Mouse (Mus musculus): ENCODE results near the gene 1700025G04Rik. TPM values are rescaled to one million over a fixed set of nuclear protein-coding genes. Genes with fewer than 3 reads are reported as not detected.

The 1700025G04Rik gene
- polyA plus RNA-seq, 1 experiment from 2014 or later = 8.5 TPM

- peaks cover 24% of the 10 kb centered on the region for H3K79me2 ChIP-seq (ENCODE audit: inconsistent target)
- H3K4me3 ChIP-seq (ENCODE audit: inconsistent target) = no peak overlapping the region
- H3K27ac ChIP-seq = no peak overlapping the region
- H3K36me3 ChIP-seq (ENCODE audit: inconsistent target) = no peaks in the 10 kb centered on the region
- WGBS (ENCODE audit: missing documents) = 87% methylated on average over 5 of the region's 5 CpGs
These were observed 4.4 kb downstream of the 1700025G04Rik start for GRCm38 (mm10) chr1:152085561-152085960.

GRCm38 (mm10) chr1:152084638-152085345 is 5.1 kb downstream of the 1700025G04Rik start:
- H3K4me3 ChIP-seq (ENCODE audit: inconsistent target) = no peak overlapping the region
- WGBS (ENCODE audit: missing documents) = 40% methylated on average over 15 of the region's 15 CpGs
- H3K36me3 ChIP-seq (ENCODE audit: inconsistent target) = no peaks in the 10 kb centered on the region

GRCm38 (mm10) chr1:152081954-152082711 is 7.8 kb downstream of the 1700025G04Rik start:
- H3K4me3 ChIP-seq (ENCODE audit: inconsistent target) = no peak overlapping the region
- peaks cover 34% of the 10 kb centered on the region for H3K79me2 ChIP-seq (ENCODE audit: inconsistent target)
- H3K27ac ChIP-seq = no peak overlapping the region
- 91% methylated on average over 8 of the region's 8 CpGs for WGBS (ENCODE audit: missing documents)
- no peaks in the 10 kb centered on the region for H3K36me3 ChIP-seq (ENCODE audit: inconsistent target)

More at GRCm38 (mm10) chr1:152084638-152085345, 5.1 kb downstream of the 1700025G04Rik start:
- no peak overlapping the region for H3K27ac ChIP-seq
- H3K79me2 ChIP-seq (ENCODE audit: inconsistent target) = peaks cover 24% of the 10 kb centered on the region

DNA sequence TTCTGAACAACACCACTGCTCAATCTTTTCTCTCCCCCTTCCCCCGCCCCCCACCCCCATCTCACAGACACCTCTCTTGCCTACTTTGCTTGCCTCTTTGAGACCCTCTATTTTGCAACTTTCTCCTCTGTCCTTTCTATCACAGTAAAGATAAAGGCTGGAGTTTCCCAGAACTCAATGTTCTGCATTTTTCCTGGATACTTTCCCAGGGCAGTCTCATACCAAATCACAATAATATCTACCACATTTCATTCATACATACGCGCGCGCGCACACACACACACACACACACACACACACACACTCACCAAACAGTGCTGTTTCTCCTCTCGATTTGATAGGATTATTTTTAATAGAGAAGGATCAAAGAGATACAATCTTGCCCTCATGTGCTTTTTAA is 8.8 kb downstream of the 1700025G04Rik start:
- WGBS (ENCODE audit: missing documents) = 100% methylated on average over 6 of the region's 7 CpGs
- no peak overlapping the region for H3K27ac ChIP-seq
- peaks cover 27% of the 10 kb centered on the region for H3K79me2 ChIP-seq (ENCODE audit: inconsistent target)
- no peak overlapping the region for H3K4me3 ChIP-seq (ENCODE audit: inconsistent target)
- no peaks in the 10 kb centered on the region for H3K36me3 ChIP-seq (ENCODE audit: inconsistent target)

- H3K36me3 ChIP-seq (ENCODE audit: inconsistent target) = no peaks in the 10 kb centered on the region
- no peak overlapping the region for H3K4me3 ChIP-seq (ENCODE audit: inconsistent target)
- WGBS (ENCODE audit: missing documents) = 40% methylated on average over 6 of the region's 6 CpGs
- H3K79me2 ChIP-seq (ENCODE audit: inconsistent target) = peaks cover 28% of the 10 kb centered on the region
- no peak overlapping the region for H3K27ac ChIP-seq
These were observed 9.7 kb downstream of the 1700025G04Rik start for GRCm38 (mm10) chr1:152080244-152080643.

GRCm38 (mm10) chr1:152077171-152077715 is 12.7 kb downstream of the 1700025G04Rik start:
- WGBS (ENCODE audit: missing documents) = 95% methylated on average over 11 of the region's 11 CpGs
- peaks cover 17% of the 10 kb centered on the region for H3K79me2 ChIP-seq (ENCODE audit: inconsistent target)
- H3K36me3 ChIP-seq (ENCODE audit: inconsistent target) = no peaks in the 10 kb centered on the region
- no peak overlapping the region for H3K27ac ChIP-seq
- H3K4me3 ChIP-seq (ENCODE audit: inconsistent target) = no peak overlapping the region

DNA sequence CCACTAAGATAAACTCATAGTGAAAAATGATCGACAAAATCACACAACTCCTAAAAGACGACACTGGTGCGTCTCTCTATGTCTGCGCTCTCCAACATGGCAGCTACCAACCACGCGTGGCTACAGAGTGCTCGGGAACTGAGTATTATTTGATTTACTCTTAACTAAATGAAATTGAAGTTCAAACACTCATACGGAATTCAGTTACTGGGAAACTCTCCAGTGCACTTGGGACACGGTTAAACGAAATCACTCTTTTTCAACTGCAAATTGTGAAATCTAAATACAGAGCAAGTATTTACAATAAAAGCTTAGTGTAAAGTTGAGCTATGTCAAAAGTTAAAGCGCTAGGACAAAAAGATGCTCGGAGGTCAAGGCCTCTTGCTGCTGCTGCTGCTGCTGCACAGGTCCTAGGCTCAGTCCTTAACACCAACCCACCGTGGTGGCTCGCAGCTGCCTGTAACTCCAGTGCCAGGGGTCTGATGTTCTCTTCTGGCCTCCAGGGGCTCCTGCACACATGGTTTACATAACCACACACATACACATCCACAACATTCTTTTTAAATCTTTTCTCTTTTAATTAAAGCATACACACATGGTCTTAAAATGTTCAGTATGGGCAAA is 13.6 kb downstream of the 1700025G04Rik start:
- Histone ChIP-seq H3K79me2 (ENCODE audit: inconsistent target) (peaks cover 21% of the 10 kb centered on the region), H3K36me3 (ENCODE audit: inconsistent target) (no peaks in the 10 kb centered on the region), H3K27ac (no peak overlapping the region), H3K4me3 (ENCODE audit: inconsistent target) (no peak overlapping the region)
- 95% methylated on average over 14 of the region's 14 CpGs for WGBS (ENCODE audit: missing documents)

DNA sequence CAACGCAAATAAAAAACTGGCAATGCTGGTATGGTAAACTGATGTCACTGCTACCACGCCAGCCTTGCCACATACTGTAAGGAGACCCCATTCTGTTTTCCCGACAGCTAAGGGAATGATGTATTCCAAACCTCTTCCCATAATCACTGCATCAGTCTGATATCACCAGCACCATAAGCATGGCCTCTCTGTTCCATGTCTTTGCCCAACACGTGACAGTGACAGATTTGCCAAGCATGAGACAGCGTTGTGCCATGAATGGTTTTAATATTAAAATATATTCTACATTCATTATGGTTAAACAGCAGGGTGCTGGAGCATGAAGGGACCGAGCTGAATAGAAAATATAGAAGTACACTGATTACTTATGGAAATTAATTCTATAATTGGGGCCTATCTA is 14.2 kb downstream of the 1700025G04Rik start:
- H3K79me2 ChIP-seq (ENCODE audit: inconsistent target) = peaks cover 21% of the 10 kb centered on the region
- no peaks in the 10 kb centered on the region for H3K36me3 ChIP-seq (ENCODE audit: inconsistent target)
- H3K27ac ChIP-seq = no peak overlapping the region
- 96% methylated on average over 6 of the region's 6 CpGs for WGBS (ENCODE audit: missing documents)
- H3K4me3 ChIP-seq (ENCODE audit: inconsistent target) = no peak overlapping the region

- 91% methylated on average over 4 of the region's 4 CpGs for WGBS (ENCODE audit: missing documents)
- no peak overlapping the region for H3K27ac ChIP-seq
- no peak overlapping the region for H3K4me3 ChIP-seq (ENCODE audit: inconsistent target)
These were observed 19.5 kb downstream of the 1700025G04Rik start for GRCm38 (mm10) chr1:152070441-152070840.

GRCm38 (mm10) chr1:152069745-152070144 is 20.2 kb downstream of the 1700025G04Rik start:
- WGBS (ENCODE audit: missing documents) = 99% methylated on average over 7 of the region's 7 CpGs
- no peak overlapping the region for H3K4me3 ChIP-seq (ENCODE audit: inconsistent target)
- 0 out of 2 replicates have a peak, but pooled peaks cover 4% of the 10 kb centered on the region for H3K79me2 ChIP-seq (ENCODE audit: inconsistent target)
- H3K36me3 ChIP-seq (ENCODE audit: inconsistent target) = no peaks in the 10 kb centered on the region
- H3K27ac ChIP-seq = no peak overlapping the region

More at GRCm38 (mm10) chr1:152070441-152070840, 19.5 kb downstream of the 1700025G04Rik start:
- Histone ChIP-seq H3K79me2 (ENCODE audit: inconsistent target) (0 out of 2 replicates have a peak, but pooled peaks cover 9% of the 10 kb centered on the region), H3K36me3 (ENCODE audit: inconsistent target) (no peaks in the 10 kb centered on the region)

DNA sequence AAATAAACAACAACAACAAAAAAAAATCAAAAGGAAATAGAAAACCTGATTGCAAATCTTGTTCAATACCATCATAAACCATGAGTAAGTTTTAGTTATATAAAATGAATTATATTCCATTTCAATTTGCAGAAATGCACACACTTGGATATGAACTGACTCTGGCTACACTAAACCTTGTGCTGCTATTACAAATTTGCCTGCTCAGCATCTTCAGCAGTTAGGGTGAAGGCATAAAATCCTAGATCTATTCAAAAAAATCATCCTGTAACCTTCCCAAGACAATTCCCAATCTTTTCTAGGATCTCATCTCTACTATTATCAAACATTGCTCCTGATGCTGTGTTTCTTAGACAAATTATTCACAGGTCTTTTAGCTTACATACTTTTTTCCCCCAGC is 22.0 kb downstream of the 1700025G04Rik start:
- no peaks in the 10 kb centered on the region for H3K36me3 ChIP-seq (ENCODE audit: inconsistent target)
- 0 out of 2 replicates have a peak, but pooled peaks cover 4% of the 10 kb centered on the region for H3K79me2 ChIP-seq (ENCODE audit: inconsistent target)
- no peak overlapping the region for H3K27ac ChIP-seq
- H3K4me3 ChIP-seq (ENCODE audit: inconsistent target) = no peak overlapping the region

DNA sequence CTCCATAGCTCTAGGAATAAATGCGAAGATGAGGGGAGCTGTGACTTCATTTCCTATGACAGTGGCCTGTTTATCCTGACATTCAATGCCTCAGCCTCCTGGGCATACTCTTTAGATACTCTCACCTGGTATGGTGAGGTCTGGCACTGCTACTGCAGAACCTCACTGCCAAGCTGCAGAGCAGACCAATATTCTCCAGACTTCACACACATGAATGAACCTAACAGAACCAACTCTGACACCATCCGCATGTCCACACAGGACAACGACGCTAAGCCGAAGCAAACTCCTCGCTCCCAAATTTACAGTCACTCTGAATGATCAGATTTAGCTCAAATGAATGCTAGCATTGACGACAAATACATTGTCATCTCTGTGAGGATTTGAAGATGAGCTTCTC is 24.4 kb downstream of the 1700025G04Rik start:
- Histone ChIP-seq H3K36me3 (ENCODE audit: inconsistent target) (no peaks in the 10 kb centered on the region), H3K27ac (no peak overlapping the region), H3K79me2 (ENCODE audit: inconsistent target) (no peaks in the 10 kb centered on the region), H3K4me3 (ENCODE audit: inconsistent target) (no peak overlapping the region)
- 98% methylated on average over 7 of the region's 7 CpGs for WGBS (ENCODE audit: missing documents)

DNA sequence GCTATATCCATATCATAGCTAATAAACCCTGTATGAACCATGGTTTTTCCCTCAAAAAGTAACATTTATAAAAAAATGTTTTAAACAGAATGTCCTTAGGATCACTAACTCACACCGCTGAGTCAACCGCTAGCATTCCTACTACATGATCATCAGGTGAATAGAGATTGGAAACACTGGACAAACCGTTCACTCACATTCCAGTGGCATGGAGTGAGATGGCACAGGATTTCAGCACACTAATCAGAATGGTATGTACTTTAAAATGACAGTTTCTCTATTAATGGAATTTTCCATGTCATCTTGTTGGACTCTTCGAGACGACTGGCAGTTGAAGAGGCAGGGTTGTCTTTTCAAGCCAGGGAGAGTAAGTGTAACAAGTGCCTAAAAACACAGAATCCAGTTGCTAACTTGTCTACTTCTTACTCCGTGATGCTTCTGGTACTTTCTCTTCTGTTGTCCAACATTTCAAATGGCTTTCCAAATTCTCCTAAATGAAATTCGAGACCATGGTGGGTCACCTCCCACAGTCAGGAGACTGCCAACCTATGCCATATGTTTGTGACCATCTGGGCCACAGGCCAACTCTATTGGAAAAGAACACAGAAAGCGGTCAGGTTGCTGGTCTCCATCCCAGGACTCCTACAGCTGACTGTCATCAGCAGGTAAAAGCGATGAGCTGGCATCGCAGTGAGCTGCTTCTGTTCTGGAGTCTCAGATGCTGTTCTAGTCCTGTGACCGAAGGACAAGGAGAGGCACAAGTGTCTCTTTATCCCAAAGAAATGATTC is 26.4 kb downstream of the 1700025G04Rik start:
- Histone ChIP-seq H3K4me3 (ENCODE audit: inconsistent target) (no peak overlapping the region), H3K36me3 (ENCODE audit: inconsistent target) (no peaks in the 10 kb centered on the region), H3K79me2 (ENCODE audit: inconsistent target) (no peaks in the 10 kb centered on the region), H3K27ac (no peak overlapping the region)
- WGBS (ENCODE audit: missing documents) = 98% methylated on average over 11 of the region's 11 CpGs

- no peaks in the 10 kb centered on the region for H3K36me3 ChIP-seq (ENCODE audit: inconsistent target)
- H3K27ac ChIP-seq = no peak overlapping the region
- WGBS (ENCODE audit: missing documents) = 95% methylated on average over 12 of the region's 12 CpGs
- H3K79me2 ChIP-seq (ENCODE audit: inconsistent target) = no peaks in the 10 kb centered on the region
- H3K4me3 ChIP-seq (ENCODE audit: inconsistent target) = no peak overlapping the region
These were observed 28.2 kb downstream of the 1700025G04Rik start for GRCm38 (mm10) chr1:152061745-152062144.

Measured in macrophage (primary cell).